Mouse (Mus musculus) liver, postnatal 0 days (tissue): ENCODE measurements around the gene Fam107b.

Source experiments
- CTCF ChIP-seq: sonication (generic); IDR thresholded peaks from 2 replicates; pipeline ENCODE4 v1.5.1; 2016; ENCODE audit warnings: antibody characterized with exemption, low read depth
- EP300 ChIP-seq: IDR thresholded peaks from 2 replicates; pipeline ENCODE4 v1.6.1; 2016; ENCODE audit warnings: antibody characterized with exemption, low read depth, mild to moderate bottlenecking

DNA sequence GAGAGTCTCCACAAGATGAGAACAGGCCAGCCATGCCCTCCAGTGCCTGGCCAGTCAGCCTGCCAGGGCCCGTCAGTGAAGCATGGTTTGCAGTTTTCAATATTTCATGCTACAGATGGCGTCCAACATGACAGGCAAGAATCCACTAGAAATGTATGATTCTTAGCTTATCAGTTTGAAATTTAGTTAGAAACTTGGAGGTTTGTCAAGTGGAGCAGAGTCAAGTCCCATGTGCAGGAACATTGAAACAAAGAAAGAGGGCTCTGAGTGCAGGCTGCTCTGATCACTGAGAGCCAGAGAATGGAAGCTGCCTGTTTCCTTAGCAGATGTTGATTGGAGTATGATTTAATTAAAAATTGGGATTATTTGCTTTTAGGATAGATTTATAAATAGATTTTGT is 122.5 kb downstream of the Fam107b start:
- TF ChIP-seq CTCF = no peak
- TF ChIP-seq EP300 = no peak
